Mouse (Mus musculus) lung, embryonic 16.5 days (tissue): ENCODE results near the gene Dedd2. TPM values are rescaled to one million over a fixed set of nuclear protein-coding genes. Genes with fewer than 3 reads are reported as not detected.
"Not testable (repeated sequence)": the region's sequence is repeated elsewhere in the genome, so short reads cannot be mapped to it uniquely, and the experiment has no call there.

Experiments used
- ATAC-seq: fragments of 200-750 bp; cut with Nextera tagmentation; 2 replicates; pipeline ENCODE4 v1.8.0; 2017; ENCODE audit warnings: low read depth, mild to moderate bottlenecking, moderate library complexity
- H3K27ac ChIP-seq: fragments of 300-500 bp; sonication (generic); 2 replicates; pipeline ENCODE4 v1.5.1; 2014; ENCODE audit warnings: mild to moderate bottlenecking, control low read depth, low read length
- H3K27me3 ChIP-seq: fragments of 300-500 bp; sonication (generic); 2 replicates; pipeline ENCODE4 v1.6.1; 2014; ENCODE audit warnings: low read depth, low read length, mixed read lengths; ENCODE audit not compliant: control insufficient read depth, insufficient read depth
- H3K36me3 ChIP-seq: fragments of 300-500 bp; sonication (generic); 2 replicates; pipeline ENCODE4 v1.6.1; 2014; ENCODE audit warnings: low read length; ENCODE audit not compliant: control insufficient read depth, insufficient read depth
- H3K4me1 ChIP-seq: fragments of 300-500 bp; sonication (generic); replicated peaks from 2 replicates; pipeline ENCODE4 v1.6.1; 2014; ENCODE audit warnings: low read length, mixed read lengths; ENCODE audit not compliant: control insufficient read depth, insufficient read depth
- H3K4me2 ChIP-seq: fragments of 300-500 bp; sonication (generic); 2 replicates; pipeline ENCODE4 v1.6.1; 2014; ENCODE audit warnings: low read depth, low read length, control low read depth
- H3K4me3 ChIP-seq: fragments of 300-500 bp; sonication (generic); 2 replicates; pipeline ENCODE4 v1.5.1; 2014; ENCODE audit warnings: mild to moderate bottlenecking, low read length, control low read depth
- H3K9ac ChIP-seq: fragments of 300-500 bp; sonication (generic); 2 replicates; pipeline ENCODE4 v1.6.1; 2014; ENCODE audit warnings: low read length, control low read depth
- H3K9me3 ChIP-seq: fragments of 300-500 bp; sonication (generic); 2 replicates; pipeline ENCODE4 v1.6.1; 2016; ENCODE audit warnings: low read length; ENCODE audit not compliant: control insufficient read depth
- WGBS: fragments of 180-500 bp; shearing (Covaris S2); extraction: QIAGEN DNeasy Blood & Tissue Kit; methylation state at CpG from one replicate; pipeline ENCODE4 v1.1.7; 2014; 5-methylcytosine and 5-hydroxymethylcytosine counted together
- polyA plus RNA-seq: library from polyadenylated mRNA; unstranded; fragments of >200 nt; fragmentation: Nextera tagmentation; extraction: Ambion mirVana; gene quantifications from 2 replicates; pipeline ENCODE4 v1.2.1, GENCODE M21; 2015

The Dedd2 gene
- 9.0 and 9.5 TPM in 2 replicates for polyA plus RNA-seq

GRCm38 (mm10) chr7:25220457-25221101, at the start of gene Dedd2:
Dedd2 (minus strand) TSS chr7:25220615.
- Histone ChIP-seq H3K4me3 (peak within 1 kb of the TSS; percentile 83), H3K4me1 (peaks cover 27% of the 10 kb centered on the region), H3K9me3 (no peaks in the 10 kb centered on the region), H3K9ac (peak within 1 kb of the TSS; percentile 86), H3K27me3 (no peaks in the 10 kb centered on the region), H3K36me3 (peaks cover 8% of the 10 kb centered on the region), H3K27ac (peak within 1 kb of the TSS; percentile 94), H3K4me2 (peak within 1 kb of the TSS; percentile 85)
- WGBS: 3% methylated on average over 20 of the region's 20 CpGs
- no peak for ATAC-seq

DNA sequence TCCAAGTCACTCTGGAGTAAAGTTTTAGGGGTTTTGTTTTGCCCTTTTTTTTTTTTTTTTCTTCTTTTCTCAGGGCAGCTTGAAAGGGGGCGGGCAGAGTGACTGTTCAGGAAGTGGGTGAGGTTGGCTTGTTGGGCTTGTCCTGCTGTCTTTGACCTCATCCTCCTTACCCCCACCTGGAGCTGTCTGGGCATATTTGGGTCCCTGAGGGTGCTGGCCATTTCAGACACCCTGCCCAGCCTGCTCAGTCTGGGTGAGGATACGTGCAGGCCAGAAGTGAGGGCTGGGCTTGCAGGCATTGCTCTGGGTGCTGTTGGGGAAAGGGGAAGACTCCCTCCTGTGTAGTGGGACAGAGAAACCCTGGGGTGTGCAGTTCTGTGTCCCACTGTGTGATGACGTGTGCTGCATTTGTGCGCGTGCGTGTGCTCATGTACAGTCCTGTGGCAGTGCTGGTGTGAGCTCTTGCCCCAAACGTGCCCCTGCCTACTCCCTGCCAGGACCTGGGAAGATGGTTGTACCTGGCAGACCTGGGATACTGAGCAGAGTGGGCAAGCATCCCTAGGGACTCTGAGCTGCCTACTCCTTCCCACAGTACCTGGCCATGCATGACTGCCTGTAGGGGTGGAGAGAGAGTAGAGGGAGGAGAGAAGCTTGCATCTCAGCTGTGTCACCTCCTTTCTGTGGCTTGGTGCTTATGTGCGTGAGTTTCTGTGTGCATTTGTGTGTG, 49.3 kb upstream of the Dedd2 start:
- Histone ChIP-seq H3K27ac (peak overlapping the region; percentile 19), H3K4me2 (peak overlapping the region; percentile 82), H3K4me1 (peaks cover 17% of the 10 kb centered on the region), H3K9me3 (no peaks in the 10 kb centered on the region), H3K9ac (peak overlapping the region; percentile 71), H3K27me3 (no peaks in the 10 kb centered on the region), H3K4me3 (peak overlapping the region; percentile 59), H3K36me3 (peaks cover 7% of the 10 kb centered on the region)
- 79% methylated on average over 8 of the region's 8 CpGs for WGBS
- ATAC-seq: no peak

DNA sequence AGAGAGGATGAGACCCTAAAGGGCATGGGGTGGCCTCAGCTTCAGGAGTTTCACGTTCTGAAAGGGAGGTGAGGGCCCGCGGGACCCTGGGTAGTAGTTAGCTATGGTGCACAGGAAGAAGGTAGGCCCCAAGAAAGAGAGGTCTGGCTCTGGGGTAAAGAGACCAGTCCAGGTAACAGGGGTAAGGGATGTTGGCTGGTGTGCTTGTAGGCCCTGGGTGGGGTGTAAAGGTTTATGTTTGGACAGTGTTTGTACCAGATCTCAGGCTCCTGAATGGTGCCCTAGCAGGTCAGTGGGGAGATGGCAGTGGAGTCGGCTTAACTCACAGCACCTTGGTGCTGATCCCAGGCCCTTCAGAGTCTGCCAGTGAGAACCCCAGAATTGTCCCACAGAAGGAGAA, 48.6 kb upstream of the Dedd2 start:
- no peaks in the 10 kb centered on the region for H3K9me3 ChIP-seq
- WGBS: 26% methylated on average over 4 of the region's 4 CpGs
- no peak for ATAC-seq
- no peaks in the 10 kb centered on the region for H3K27me3 ChIP-seq
- peaks cover 17% of the 10 kb centered on the region for H3K4me1 ChIP-seq
- peak overlapping the region; percentile 19 for H3K27ac ChIP-seq
- H3K4me3 ChIP-seq: peak overlapping the region; percentile 59
- peak overlapping the region; percentile 82 for H3K4me2 ChIP-seq
- peaks cover 7% of the 10 kb centered on the region for H3K36me3 ChIP-seq
- peak overlapping the region; percentile 71 for H3K9ac ChIP-seq

- Histone ChIP-seq H3K4me1 (peaks cover 17% of the 10 kb centered on the region), H3K27ac (peak overlapping the region; percentile 19), H3K4me2 (peak overlapping the region; percentile 82), H3K27me3 (no peaks in the 10 kb centered on the region), H3K4me3 (peak overlapping the region; percentile 59), H3K36me3 (peaks cover 7% of the 10 kb centered on the region), H3K9me3 (no peaks in the 10 kb centered on the region), H3K9ac (peak overlapping the region; percentile 71)
- no peak for ATAC-seq
- 2% methylated on average over 7 of the region's 7 CpGs for WGBS
Measured at GRCm38 (mm10) chr7:25268588-25268987, 48.2 kb upstream of the Dedd2 start.

DNA sequence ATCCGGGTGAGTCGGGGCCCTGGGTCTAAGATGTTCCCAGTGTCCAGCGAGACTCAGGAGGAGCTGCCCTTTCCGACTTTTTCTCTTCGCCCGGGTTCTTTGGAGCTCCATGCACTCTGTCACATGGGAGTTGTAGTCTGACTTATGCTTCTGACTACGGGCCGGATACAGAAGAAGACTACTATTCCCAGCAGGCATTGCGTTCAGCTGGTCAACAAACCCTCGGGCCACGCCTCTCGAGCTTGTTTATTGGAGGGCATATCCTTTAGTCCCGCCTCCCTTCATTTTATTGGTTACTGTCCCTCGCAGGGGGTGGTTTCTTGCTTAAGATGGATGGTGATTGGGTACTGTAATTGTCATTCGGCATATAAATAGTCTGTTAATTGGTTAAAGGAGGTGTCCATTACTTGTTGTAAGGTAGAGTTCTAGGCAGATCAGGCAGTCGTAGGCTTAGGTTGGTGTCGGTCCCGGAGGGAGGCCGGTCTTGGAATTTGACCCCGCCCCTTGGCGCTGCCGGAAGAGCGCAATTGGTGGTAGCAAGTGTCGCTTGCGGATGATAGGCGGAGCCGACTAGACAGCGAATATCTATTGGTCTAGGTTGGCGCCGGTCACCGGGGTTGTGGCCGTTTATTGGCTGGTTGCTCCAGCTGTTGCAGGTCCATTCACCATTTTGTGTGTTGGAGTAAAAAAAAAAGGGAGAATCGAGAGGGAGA, 47.5 kb upstream of the Dedd2 start:
- H3K4me3 ChIP-seq: peak overlapping the region; percentile 80
- WGBS: under 1% methylated on average over 33 of the region's 33 CpGs
- peaks cover 17% of the 10 kb centered on the region for H3K4me1 ChIP-seq
- H3K9ac ChIP-seq: peak overlapping the region; percentile 84
- H3K27me3 ChIP-seq: no peaks in the 10 kb centered on the region
- H3K9me3 ChIP-seq: no peaks in the 10 kb centered on the region
- peak overlapping the region; percentile 95 for H3K27ac ChIP-seq
- peak; percentile 94 for ATAC-seq
- H3K4me2 ChIP-seq: peak overlapping the region; percentile 82
- peaks cover 7% of the 10 kb centered on the region for H3K36me3 ChIP-seq

DNA sequence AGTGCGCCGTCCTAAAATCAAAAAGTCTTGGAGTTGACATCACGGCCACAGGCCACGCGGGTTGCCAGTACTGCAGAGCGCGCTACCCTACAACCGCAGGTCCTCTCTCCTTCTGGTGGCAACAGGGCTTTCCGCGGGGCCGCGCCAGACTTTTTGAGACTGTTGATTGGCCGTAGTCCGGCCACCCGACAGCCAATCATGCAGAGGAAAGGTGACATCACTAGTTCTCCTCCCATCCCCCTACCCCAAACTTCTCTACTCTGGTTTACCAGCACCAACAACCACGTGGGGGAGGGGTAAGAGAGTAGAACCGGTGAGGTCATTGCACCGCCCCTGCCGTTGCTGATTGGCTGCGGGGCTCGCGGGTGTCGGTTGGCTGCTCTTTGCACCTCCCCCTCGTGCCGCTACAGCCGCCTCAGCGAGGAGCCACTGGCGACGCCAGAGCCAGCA, 46.9 kb upstream of the Dedd2 start, which contains the start of gene Cic:
Gene Cic (plus strand): TSS at position 404 of the 450 bp plus-strand sequence.
- Histone ChIP-seq H3K9me3 (no peaks in the 10 kb centered on the region), H3K27ac (peak within 1 kb of the TSS; percentile 95), H3K9ac (peak within 1 kb of the TSS; percentile 84), H3K4me2 (peak within 1 kb of the TSS; percentile 82), H3K4me1 (peaks cover 17% of the 10 kb centered on the region), H3K27me3 (no peaks in the 10 kb centered on the region), H3K36me3 (peaks cover 7% of the 10 kb centered on the region), H3K4me3 (peak within 1 kb of the TSS; percentile 80)
- ATAC-seq: peak; percentile 90
- WGBS: 0% methylated on average over 29 of the region's 29 CpGs

DNA sequence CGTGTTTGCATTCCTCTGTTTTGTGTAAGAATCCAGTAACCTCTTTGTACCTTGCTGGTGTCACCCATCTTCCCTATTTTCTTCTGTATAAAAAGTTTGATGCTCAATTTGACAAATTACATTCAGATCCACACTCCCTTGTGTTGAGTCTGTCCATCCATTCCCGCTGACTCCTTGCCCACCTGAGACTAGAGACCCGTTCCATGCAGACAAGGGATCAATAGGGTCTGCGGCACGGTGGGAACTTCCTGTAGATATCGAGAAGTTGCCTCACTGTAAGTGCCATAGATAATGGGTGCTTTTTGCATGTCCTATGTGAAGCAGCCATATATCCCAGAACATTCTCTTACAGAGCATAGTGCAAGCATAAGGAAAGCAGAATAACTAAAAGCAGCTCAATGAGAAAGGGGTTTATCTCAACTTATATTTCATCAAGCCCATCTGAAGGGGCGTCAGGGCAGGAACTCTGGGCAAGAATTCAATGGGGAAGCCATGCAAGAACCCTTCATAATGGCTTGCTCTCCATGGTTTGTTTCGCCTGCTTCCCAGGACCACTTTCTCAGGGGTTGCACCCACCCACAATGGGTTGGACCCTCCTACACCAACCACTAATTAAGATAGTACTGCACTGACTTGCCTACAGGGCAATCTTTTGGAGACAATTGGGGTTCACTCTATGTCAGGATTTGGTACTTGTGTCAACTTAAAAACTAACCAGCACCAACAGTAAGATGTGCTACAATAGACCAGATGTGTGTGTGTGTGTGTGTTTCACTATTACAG, 46.0 kb upstream of the Dedd2 start:
- Histone ChIP-seq H3K9me3 (no peaks in the 10 kb centered on the region), H3K4me2 (peak overlapping the region; percentile 76), H3K27ac (no peak overlapping the region), H3K27me3 (no peaks in the 10 kb centered on the region), H3K36me3 (peaks cover 5% of the 10 kb centered on the region), H3K4me3 (no peak overlapping the region), H3K4me1 (peaks cover 17% of the 10 kb centered on the region), H3K9ac (no peak overlapping the region)
- no peak for ATAC-seq
- 80% methylated on average over 8 of the region's 8 CpGs for WGBS

DNA sequence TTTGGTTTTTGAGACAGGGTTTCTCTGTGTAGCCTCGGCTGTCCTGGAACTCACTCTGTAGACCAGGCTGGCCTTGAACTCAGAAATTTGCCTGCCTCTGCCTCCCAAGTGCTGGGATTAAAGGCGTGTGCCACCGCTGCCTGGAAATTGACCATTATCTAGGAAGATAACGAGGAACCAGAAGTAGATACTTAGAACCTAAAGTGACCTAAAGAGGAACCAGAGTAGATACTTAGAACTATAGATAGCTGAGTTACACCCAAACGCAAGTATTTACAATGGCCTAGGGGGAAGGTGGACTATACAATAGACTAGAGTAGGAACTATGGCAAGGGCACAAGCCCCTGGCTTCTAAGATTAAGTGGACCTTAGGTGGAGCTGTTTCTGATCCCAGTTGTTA, 45.3 kb upstream of the Dedd2 start:
- not testable (repeated sequence) for H3K4me3 ChIP-seq, H3K9ac ChIP-seq, H3K9me3 ChIP-seq, H3K27ac ChIP-seq, H3K36me3 ChIP-seq, H3K27me3 ChIP-seq, ATAC-seq, H3K4me2 ChIP-seq
- 82% methylated on average over 5 of the region's 5 CpGs for WGBS
- H3K4me1 ChIP-seq: peaks cover 17% of the 10 kb centered on the region
